In the genomic region with DNA sequence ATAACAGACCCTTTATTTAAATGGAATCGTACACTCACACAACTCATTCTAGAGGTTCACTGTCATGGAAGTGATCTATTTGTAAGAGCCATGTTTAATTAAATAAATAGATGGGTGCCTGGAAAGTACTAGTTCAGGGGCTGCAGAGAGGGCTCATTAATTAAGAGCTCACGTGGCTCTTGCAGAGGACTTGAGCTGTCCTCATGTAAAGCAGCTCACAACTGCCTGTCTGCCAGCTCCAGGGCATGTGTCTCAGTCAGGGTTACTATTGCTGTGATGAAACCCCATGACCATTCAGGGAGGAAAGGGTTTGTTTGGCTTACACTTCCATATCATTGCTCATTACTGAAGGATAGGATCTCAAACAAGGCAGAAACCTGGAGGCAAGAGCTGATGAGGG, we compare ENCODE assay signal across 19 mouse cellular contexts. TPM values are rescaled to one million over a fixed set of nuclear protein-coding genes. Genes with fewer than 3 reads are reported as not detected.
"Had no signal": no experiment of that assay in that cellular context is flagged by ENCODE, and none has a peak within 500 bp of the region (broad histone marks: within the 10 kb centered on the region; RNA-seq: fewer than 3 reads in every experiment).

No protein-coding gene starts in this region.

- H3K4me3 ChIP-seq: lung, embryonic 15.5 days; midbrain, embryonic 13.5 days; myocyte; neural tube, embryonic 13.5 days; neural tube, embryonic 15.5 days; stomach, embryonic 15.5 days had no signal

- DNase-seq: lung, adult 2 months; lung, postnatal 14 days; lung, postnatal 36 days; retina, postnatal 1 day; right cerebral cortex, adult 18-20 months; right cerebral cortex, postnatal 25 days; spleen, adult 18-20 months had no signal

- H3K9ac ChIP-seq: liver, embryonic 14.5 days; lung, embryonic 15.5 days; midbrain, embryonic 13.5 days; neural tube, embryonic 13.5 days; neural tube, embryonic 15.5 days; stomach, embryonic 15.5 days had no signal

- H3K27ac ChIP-seq: liver, embryonic 14.5 days; lung, embryonic 15.5 days; macrophage; midbrain, embryonic 13.5 days; neural tube, embryonic 13.5 days; neural tube, embryonic 15.5 days; stomach, embryonic 15.5 days had no signal

- H3K4me1 ChIP-seq: midbrain, embryonic 13.5 days; neural tube, embryonic 15.5 days; stomach, embryonic 15.5 days had no signal

- ATAC-seq: lung, postnatal 0 days; midbrain, embryonic 13.5 days; midbrain, embryonic 16.5 days had no signal

- H3K27me3 ChIP-seq: lung, embryonic 15.5 days; midbrain, embryonic 13.5 days; neural tube, embryonic 13.5 days; neural tube, embryonic 15.5 days; stomach, embryonic 15.5 days had no signal

- H3K9me3 ChIP-seq: lung, embryonic 15.5 days; megakaryocyte, embryonic 14.5 days; midbrain, embryonic 13.5 days; neural tube, embryonic 13.5 days; neural tube, embryonic 15.5 days; stomach, embryonic 15.5 days had no signal

- H3K4me2 ChIP-seq: lung, embryonic 15.5 days; midbrain, embryonic 11.5 days; midbrain, embryonic 13.5 days; neural tube, embryonic 13.5 days; neural tube, embryonic 15.5 days; stomach, embryonic 15.5 days had no signal

- H3K36me3 ChIP-seq: lung, embryonic 15.5 days; midbrain, embryonic 13.5 days; neural tube, embryonic 13.5 days; neural tube, embryonic 15.5 days; stomach, embryonic 15.5 days had no signal

RNA-seq across cellular contexts. Expression of gene Kcnj15, which starts 37.9 kb away (rescaled TPM):
- polyA plus RNA-seq: macrophage had no signal
